Mouse (Mus musculus) stomach, postnatal 0 days (tissue): ENCODE measurements around the gene Uap1. TPM values are rescaled to one million over a fixed set of nuclear protein-coding genes. Genes with fewer than 3 reads are reported as not detected.
"Not testable (repeated sequence)": the region's sequence is repeated elsewhere in the genome, so short reads cannot be mapped to it uniquely, and the experiment has no call there.

Experiments used
- ATAC-seq: fragments of 200-750 bp; cut with Nextera tagmentation; 2 replicates; pipeline ENCODE4 v1.8.0; 2017; ENCODE audit not compliant: low FRiP score, low TSS enrichment
- DNase-seq: peaks from one replicate; pipeline ENCODE4 v3.0.0-alpha.2; 2016; ENCODE audit warnings: low spot score
- H3K27ac ChIP-seq: fragments of 300-500 bp; sonication (generic); replicated peaks from 2 replicates; pipeline ENCODE4 v1.5.1; 2014; ENCODE audit warnings: mild to moderate bottlenecking, control low read depth
- H3K27me3 ChIP-seq: fragments of 300-500 bp; sonication (generic); 2 replicates; pipeline ENCODE4 v1.6.1; 2014; ENCODE audit warnings: low read length; ENCODE audit not compliant: control insufficient read depth, insufficient read depth
- H3K36me3 ChIP-seq: fragments of 300-500 bp; sonication (generic); 2 replicates; pipeline ENCODE4 v1.6.1; 2014; ENCODE audit warnings: low read length, mixed read lengths; ENCODE audit not compliant: control insufficient read depth, insufficient read depth
- H3K4me1 ChIP-seq: fragments of 300-500 bp; sonication (generic); replicated peaks from 2 replicates; pipeline ENCODE4 v1.6.1; 2014; ENCODE audit warnings: antibody characterized with exemption; ENCODE audit not compliant: control insufficient read depth, insufficient read depth
- H3K4me2 ChIP-seq: fragments of 300-500 bp; sonication (generic); replicated peaks from 2 replicates; pipeline ENCODE4 v1.6.1; 2014; ENCODE audit warnings: low read depth, mild to moderate bottlenecking, control low read depth, moderate library complexity
- H3K4me3 ChIP-seq: fragments of 300-500 bp; sonication (generic); 2 replicates; pipeline ENCODE4 v1.5.1; 2014; ENCODE audit warnings: low read depth, low read length, control low read depth
- H3K9ac ChIP-seq: fragments of 300-500 bp; sonication (generic); 2 replicates; pipeline ENCODE4 v1.6.1; 2014; ENCODE audit warnings: mild to moderate bottlenecking, low read length, control low read depth, mixed read lengths
- H3K9me3 ChIP-seq: fragments of 300-500 bp; sonication (generic); 2 replicates; pipeline ENCODE4 v1.6.1; 2016; ENCODE audit warnings: low read length; ENCODE audit not compliant: control insufficient read depth
- CTCF ChIP-seq: IDR thresholded peaks from 2 replicates; pipeline ENCODE4 v1.5.1; 2016; ENCODE audit warnings: antibody characterized with exemption, low read depth, mild to moderate bottlenecking, moderate library complexity
- EP300 ChIP-seq: optimal IDR thresholded peaks from 2 replicates; pipeline ENCODE3; 2016; ENCODE audit warnings: antibody characterized with exemption
- WGBS: fragments of 180-500 bp; shearing (Covaris S2); extraction: QIAGEN DNeasy Blood & Tissue Kit; methylation state at CpG from one replicate; pipeline ENCODE4 v1.1.7; 2014; 5-methylcytosine and 5-hydroxymethylcytosine counted together
- polyA plus RNA-seq: library from polyadenylated mRNA; unstranded; fragments of >200 nt; fragmentation: Nextera tagmentation; extraction: Ambion mirVana; gene quantifications from 2 replicates; pipeline ENCODE4 v1.2.1, GENCODE M21; 2015

The Uap1 gene
- polyA plus RNA-seq, 1 experiment from 2014 or later, result 65.0 TPM

DNA sequence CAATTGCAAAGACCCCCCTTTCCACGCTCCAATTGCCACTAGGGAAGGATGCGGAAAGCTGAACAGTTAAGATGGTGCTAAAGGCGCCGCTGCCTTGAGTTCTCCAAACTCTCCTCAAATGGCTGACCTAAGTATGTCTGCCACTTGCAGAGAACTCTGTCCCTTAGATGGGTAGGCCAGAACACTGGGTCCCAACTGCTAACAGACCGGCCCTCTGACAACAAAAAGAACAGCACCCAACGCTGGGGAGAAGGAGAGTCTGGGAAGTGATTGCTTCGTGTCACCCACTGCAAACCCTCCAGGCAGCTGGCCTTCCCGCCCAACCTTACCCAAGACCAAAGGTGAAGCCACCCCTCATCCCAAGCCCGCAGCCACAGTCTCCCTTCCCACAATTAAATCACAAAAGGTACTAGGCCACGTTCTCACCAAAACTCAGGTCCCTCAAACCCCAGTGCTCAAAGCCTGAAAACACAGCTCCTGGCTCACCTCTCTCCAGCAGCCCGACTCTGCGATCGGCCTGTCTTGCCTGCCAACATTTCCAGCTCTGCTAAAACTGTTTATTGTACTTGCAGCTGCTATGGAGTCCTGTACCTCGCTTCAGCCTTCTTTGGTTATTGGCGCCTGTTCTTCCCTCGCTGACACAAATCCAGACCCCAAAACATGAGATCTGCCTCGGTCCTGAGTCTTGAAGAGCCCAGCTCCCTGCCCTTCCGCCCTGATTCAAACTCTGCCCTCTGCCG, 64.8 kb downstream of the Uap1 start:
- Histone ChIP-seq H3K4me1 (no peaks in the 10 kb centered on the region), H3K9ac (peak overlapping the region; percentile 59), H3K4me2 (peak overlapping the region; percentile 53), H3K4me3 (peak overlapping the region; percentile 46), H3K27me3 (no peaks in the 10 kb centered on the region), H3K27ac (peak overlapping the region; percentile 95), H3K9me3 (no peaks in the 10 kb centered on the region), H3K36me3 (no peaks in the 10 kb centered on the region)
- no peak for DNase-seq
- peak; percentile 36; the same call in 1 of the 2 replicates for ATAC-seq
- TF ChIP-seq CTCF (0 out of 2 replicates have a peak, but pooled peaks have one; percentile 16), EP300 (no peak)
- 43% methylated on average over 19 of the region's 19 CpGs for WGBS

DNA sequence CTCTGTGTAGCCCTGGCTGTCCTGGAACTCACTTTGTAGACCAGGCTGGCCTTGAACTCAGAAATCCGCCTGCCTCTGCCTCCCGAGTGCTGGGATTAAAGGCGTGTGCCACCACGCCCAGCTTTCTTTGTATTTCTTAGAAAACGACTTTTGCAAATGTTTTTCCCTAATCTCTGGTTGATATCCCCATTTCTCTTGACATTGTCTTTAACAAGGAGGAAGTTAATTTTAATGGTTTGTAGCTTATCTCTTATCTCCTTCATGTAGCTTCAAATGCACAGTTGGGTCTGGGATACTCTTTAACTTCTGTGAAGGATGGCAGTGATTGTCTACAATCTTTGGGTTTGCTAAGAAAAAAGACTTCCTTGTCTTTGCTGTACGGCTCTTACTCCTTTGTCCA, 71.9 kb downstream of the Uap1 start:
- DNase-seq, H3K4me3 ChIP-seq, ATAC-seq, H3K9me3 ChIP-seq, H3K9ac ChIP-seq, H3K36me3 ChIP-seq, H3K4me2 ChIP-seq, H3K27ac ChIP-seq, H3K4me1 ChIP-seq, H3K27me3 ChIP-seq: not testable (repeated sequence)
- 83% methylated on average over 6 of the region's 6 CpGs for WGBS

Other genes starting within 250 kb of the Uap1 start
- 0.08 and 0.11 TPM in 2 replicates for gene Ccdc190, start 246.3 kb downstream of the Uap1 start, polyA plus RNA-seq
- 28.9 and 38.8 TPM in 2 replicates for gene Hsd17b7, start 205.7 kb downstream of the Uap1 start, polyA plus RNA-seq
- 22.9 and 25.8 TPM in 2 replicates for gene Ddr2, start 64.2 kb downstream of the Uap1 start, polyA plus RNA-seq
- gene Uhmk1, start 40.4 kb upstream of the Uap1 start, polyA plus RNA-seq, result 4.1 TPM in 2 replicates
- not detected in 2 replicates for gene Sh2d1b2, start 57.8 kb upstream of the Uap1 start, polyA plus RNA-seq
- 0.18 TPM in 2 replicates for gene Sh2d1b1, start 102.4 kb upstream of the Uap1 start, polyA plus RNA-seq
- gene Gm7694, start 131.4 kb upstream of the Uap1 start, polyA plus RNA-seq, result 1.7 and 2.6 TPM in 2 replicates
- 0.46 and 0.83 TPM in 2 replicates for gene Spata46, start 133.8 kb upstream of the Uap1 start, polyA plus RNA-seq